Mouse (Mus musculus) lung, postnatal 0 days (tissue): ENCODE data around the gene Usp21. TPM values are rescaled to one million over a fixed set of nuclear protein-coding genes. Genes with fewer than 3 reads are reported as not detected.

Source experiments
- ATAC-seq: fragments of 200-750 bp; cut with Nextera tagmentation; 2 replicates; pipeline ENCODE4 v1.8.0; 2017; ENCODE audit warnings: moderate library complexity
- DNase-seq: peaks from one replicate; pipeline ENCODE4 v3.0.0-alpha.2; 2016; ENCODE audit warnings: low spot score
- H3K27ac ChIP-seq: fragments of 300-500 bp; sonication (generic); 2 replicates; pipeline ENCODE4 v1.5.1; 2014; ENCODE audit warnings: antibody characterized with exemption, mild to moderate bottlenecking, low read length, mixed read lengths
- H3K27me3 ChIP-seq: fragments of 300-500 bp; sonication (generic); replicated peaks from 2 replicates; pipeline ENCODE4 v1.6.1; 2014; ENCODE audit warnings: low read length, mixed read lengths; ENCODE audit not compliant: insufficient read depth
- H3K36me3 ChIP-seq: fragments of 300-500 bp; sonication (generic); 2 replicates; pipeline ENCODE4 v1.6.1; 2014; ENCODE audit warnings: low read length, mixed read lengths; ENCODE audit not compliant: insufficient read depth
- H3K4me1 ChIP-seq: fragments of 300-500 bp; sonication (generic); 2 replicates; pipeline ENCODE4 v1.6.1; 2014; ENCODE audit warnings: antibody characterized with exemption, low read depth, low read length, mixed read lengths; ENCODE audit not compliant: insufficient read depth
- H3K4me2 ChIP-seq: fragments of 300-500 bp; sonication (generic); replicated peaks from 2 replicates; pipeline ENCODE4 v1.6.1; 2014; ENCODE audit warnings: low read depth, mild to moderate bottlenecking, low read length, moderate library complexity, mixed read lengths
- H3K4me3 ChIP-seq: fragments of 300-500 bp; sonication (generic); 2 replicates; pipeline ENCODE4 v1.5.1; 2014; ENCODE audit warnings: low read depth, low read length
- H3K9ac ChIP-seq: fragments of 300-500 bp; sonication (generic); replicated peaks from 2 replicates; pipeline ENCODE4 v1.6.1; 2014; ENCODE audit warnings: low read depth, mild to moderate bottlenecking
- H3K9me3 ChIP-seq: fragments of 300-500 bp; sonication (generic); 2 replicates; pipeline ENCODE4 v1.6.1; 2016; ENCODE audit warnings: low read length, mixed read lengths
- CTCF ChIP-seq: IDR thresholded peaks from 2 replicates; pipeline ENCODE4 v1.5.1; 2016; ENCODE audit warnings: antibody characterized with exemption, mild to moderate bottlenecking
- EP300 ChIP-seq: IDR thresholded peaks from 2 replicates; pipeline ENCODE4 v1.6.1; 2016; ENCODE audit warnings: antibody characterized with exemption, mild to moderate bottlenecking, control low read depth
- WGBS: fragments of 180-500 bp; shearing (Covaris S2); extraction: QIAGEN DNeasy Blood & Tissue Kit; methylation state at CpG from one replicate; pipeline ENCODE4 v1.1.7; 2014; 5-methylcytosine and 5-hydroxymethylcytosine counted together
- polyA plus RNA-seq: library from polyadenylated mRNA; unstranded; fragments of >200 nt; fragmentation: Nextera tagmentation; extraction: Ambion mirVana; gene quantifications from 2 replicates; pipeline ENCODE4 v1.2.1, GENCODE M21; 2015

Usp21 gene
- polyA plus RNA-seq, 1 experiment from 2014 or later: 38.3 TPM

- 3% methylated on average over 9 of the region's 10 CpGs for WGBS
- H3K27ac ChIP-seq: peak overlapping the region; percentile 92
- peak overlapping the region; percentile 57 for H3K9ac ChIP-seq
- H3K27me3 ChIP-seq: no peaks in the 10 kb centered on the region
- DNase-seq (peak; percentile 91), ATAC-seq (peak; percentile 76)
- peak overlapping the region; percentile 57 for H3K4me3 ChIP-seq
- peak overlapping the region; percentile 74 for H3K4me2 ChIP-seq
- TF ChIP-seq EP300 (no peak; the same call in 1 of the 2 replicates), CTCF (peak; percentile 86)
- peaks cover 12% of the 10 kb centered on the region; the same call in 1 of the 2 replicates for H3K4me1 ChIP-seq
- H3K36me3 ChIP-seq: peaks cover 13% of the 10 kb centered on the region; the same call in 1 of the 2 replicates
- no peaks in the 10 kb centered on the region for H3K9me3 ChIP-seq
Observed at GRCm38 (mm10) chr1:171281528-171281923, 6.3 kb downstream of the Usp21 start.

GRCm38 (mm10) chr1:171280916-171281527 lies 6.8 kb downstream of the Usp21 start, which contains the start of gene Ppox:
Gene Ppox, minus strand, starts transcription at chr1:171281186.
- Histone ChIP-seq H3K27ac (peak within 1 kb of the TSS; percentile 92), H3K36me3 (peaks cover 18% of the 10 kb centered on the region; the same call in 1 of the 2 replicates), H3K9me3 (no peaks in the 10 kb centered on the region), H3K4me3 (peak within 1 kb of the TSS; percentile 57), H3K27me3 (no peaks in the 10 kb centered on the region), H3K4me1 (peaks cover 12% of the 10 kb centered on the region; the same call in 1 of the 2 replicates), H3K9ac (peak within 1 kb of the TSS; percentile 57), H3K4me2 (peak within 1 kb of the TSS; percentile 80)
- DNase-seq (peak; percentile 99), ATAC-seq (peak; percentile 98)
- WGBS: under 1% methylated on average over 26 of the region's 26 CpGs
- TF ChIP-seq EP300 (no peak; the same call in 1 of the 2 replicates), CTCF (no peak)

- peak overlapping the region; percentile 57 for H3K4me3 ChIP-seq
- TF ChIP-seq CTCF: no peak
- no peak for TF ChIP-seq EP300
- H3K9me3 ChIP-seq: no peaks in the 10 kb centered on the region
- WGBS: under 1% methylated on average over 25 of the region's 25 CpGs
- H3K27me3 ChIP-seq: no peaks in the 10 kb centered on the region
- peaks cover 22% of the 10 kb centered on the region; the same call in 1 of the 2 replicates for H3K36me3 ChIP-seq
- H3K27ac ChIP-seq: peak overlapping the region; percentile 60
- H3K4me1 ChIP-seq: peaks cover 12% of the 10 kb centered on the region; the same call in 1 of the 2 replicates
- peak overlapping the region; percentile 50 for H3K9ac ChIP-seq
- DNase-seq (no peak), ATAC-seq (peak; percentile 2; the same call in 1 of the 2 replicates)
- H3K4me2 ChIP-seq: peak overlapping the region; percentile 80
Observed at GRCm38 (mm10) chr1:171280250-171280915, 7.4 kb downstream of the Usp21 start.

- H3K4me1 ChIP-seq: peaks cover 12% of the 10 kb centered on the region; the same call in 1 of the 2 replicates
- TF ChIP-seq CTCF (no peak), EP300 (no peak)
- H3K9me3 ChIP-seq: no peaks in the 10 kb centered on the region
- no peaks in the 10 kb centered on the region for H3K27me3 ChIP-seq
- H3K9ac ChIP-seq: 0 out of 2 replicates have a peak overlapping the region, but pooled peaks have one; percentile 50
- ATAC-seq: no peak
- H3K4me3 ChIP-seq: no peak overlapping the region
- H3K4me2 ChIP-seq: peak overlapping the region; percentile 80; the same call in 1 of the 2 replicates
- no peak for DNase-seq
- 63% methylated on average over 5 of the region's 5 CpGs for WGBS
- no peak overlapping the region for H3K27ac ChIP-seq
- H3K36me3 ChIP-seq: peaks cover 26% of the 10 kb centered on the region; the same call in 1 of the 2 replicates
Observed at GRCm38 (mm10) chr1:171279721-171280120, 8.1 kb downstream of the Usp21 start.

- H3K9me3 ChIP-seq: no peaks in the 10 kb centered on the region
- peaks cover 29% of the 10 kb centered on the region; the same call in 1 of the 2 replicates for H3K36me3 ChIP-seq
- no peak overlapping the region for H3K27ac ChIP-seq
- H3K4me2 ChIP-seq: no peak overlapping the region
- no peak for TF ChIP-seq CTCF
- TF ChIP-seq EP300: no peak
- DNase-seq (no peak), ATAC-seq (no peak)
- 84% methylated on average over 14 of the region's 14 CpGs for WGBS
- no peak overlapping the region for H3K4me3 ChIP-seq
- H3K4me1 ChIP-seq: peaks cover 12% of the 10 kb centered on the region; the same call in 1 of the 2 replicates
- no peak overlapping the region for H3K9ac ChIP-seq
- H3K27me3 ChIP-seq: no peaks in the 10 kb centered on the region
Observed at GRCm38 (mm10) chr1:171279012-171279705, 8.6 kb downstream of the Usp21 start.
